Mouse (Mus musculus) A20 (cell line): ENCODE data around the gene Dcaf6.
A peak's percentile ranks its signal among the peaks of the same experiment; 100 is the strongest.

ENCODE experiments used
- DNase-seq: peaks from one replicate; pipeline ENCODE4 v3.0.0-alpha.2; 2011; ENCODE audit warnings: low read depth, low spot score

Gene Dcaf6

DNA sequence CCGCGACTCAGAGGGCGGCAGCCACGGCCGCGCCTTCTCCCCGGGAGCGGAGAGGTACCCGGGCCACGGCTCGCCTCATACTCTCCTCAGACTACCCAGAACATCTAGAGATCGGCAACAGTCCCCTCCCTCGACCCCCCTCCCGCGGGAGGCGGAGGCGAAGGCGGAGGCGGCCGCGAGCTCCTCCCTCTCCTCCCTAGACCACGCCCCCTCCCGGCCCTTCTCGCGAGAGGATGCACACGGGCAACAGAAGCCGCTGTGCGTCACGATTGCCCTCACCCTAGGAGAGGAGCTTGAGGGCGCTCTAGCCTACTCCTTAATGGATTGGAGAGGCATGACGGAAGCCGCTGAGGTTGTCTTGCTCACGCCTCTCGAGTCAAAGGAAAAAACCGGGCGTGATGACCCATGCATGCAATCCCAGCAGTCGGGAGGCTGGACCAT lies at the start of gene Dcaf6, which contains the start of gene Mpc2:
Gene Dcaf6, minus strand, starts transcription at position 116 of the 441 bp plus-strand sequence.
Gene Mpc2, plus strand, starts transcription at position 278 of the 441 bp plus-strand sequence.
- peak; percentile 99 for DNase-seq

GRCm38 (mm10) chr1:165506303-165506702 lies 46.0 kb upstream of the Dcaf6 start:
- DNase-seq = no peak

DNA sequence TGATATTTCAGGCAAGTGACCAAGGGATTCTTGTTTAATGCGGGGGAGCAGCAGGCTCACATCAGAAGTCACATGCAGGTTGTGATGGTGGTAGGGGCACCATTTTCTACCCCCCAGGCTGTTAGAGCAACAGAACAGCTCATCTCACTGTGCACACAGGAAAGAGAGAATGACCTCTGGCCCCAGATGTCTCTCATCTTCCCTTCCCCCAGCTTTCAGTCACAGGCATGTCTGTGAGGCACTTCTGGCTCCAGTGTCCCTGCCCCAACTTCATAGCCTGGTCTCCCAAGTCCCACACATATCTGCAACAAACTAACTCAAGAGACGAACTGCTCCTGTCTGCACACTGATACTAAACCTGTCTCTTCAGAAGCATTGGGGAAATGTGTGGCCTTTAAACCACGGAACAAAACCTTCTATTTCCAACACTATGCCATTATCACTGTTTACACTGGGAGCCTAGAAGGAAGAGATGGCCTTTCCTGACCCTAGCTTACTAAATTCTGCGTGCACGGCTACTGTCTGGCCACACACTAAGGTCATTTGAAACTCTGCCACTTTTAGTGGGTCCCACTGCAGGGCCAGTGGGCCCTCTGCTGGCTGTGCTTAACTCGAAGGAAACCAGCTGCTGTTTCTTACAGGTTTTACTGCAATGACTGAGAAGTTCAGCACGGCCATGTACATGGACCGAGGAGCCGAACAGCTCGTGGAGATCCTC lies 43.2 kb upstream of the Dcaf6 start:
- DNase-seq = peak; percentile 33

DNA sequence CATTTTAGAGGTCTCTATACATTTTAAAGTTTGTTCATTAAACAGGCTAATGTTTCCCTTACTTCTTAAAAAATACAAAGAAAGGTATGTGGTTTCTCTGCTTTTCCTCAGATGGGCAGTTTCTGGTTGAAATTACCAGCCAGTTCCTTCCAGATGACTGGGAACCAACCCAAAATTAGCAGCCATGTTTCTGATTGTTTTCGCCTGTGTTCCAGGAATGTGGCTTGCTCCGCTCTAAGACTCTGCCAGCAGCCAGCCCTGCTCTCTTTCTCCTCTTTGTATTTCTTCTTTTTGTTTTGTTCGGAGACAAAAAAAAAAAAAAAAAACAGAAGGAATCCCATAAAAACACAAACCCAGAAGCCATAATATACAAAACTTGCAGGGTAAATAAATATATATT lies 38.6 kb upstream of the Dcaf6 start:
- no peak for DNase-seq

DNA sequence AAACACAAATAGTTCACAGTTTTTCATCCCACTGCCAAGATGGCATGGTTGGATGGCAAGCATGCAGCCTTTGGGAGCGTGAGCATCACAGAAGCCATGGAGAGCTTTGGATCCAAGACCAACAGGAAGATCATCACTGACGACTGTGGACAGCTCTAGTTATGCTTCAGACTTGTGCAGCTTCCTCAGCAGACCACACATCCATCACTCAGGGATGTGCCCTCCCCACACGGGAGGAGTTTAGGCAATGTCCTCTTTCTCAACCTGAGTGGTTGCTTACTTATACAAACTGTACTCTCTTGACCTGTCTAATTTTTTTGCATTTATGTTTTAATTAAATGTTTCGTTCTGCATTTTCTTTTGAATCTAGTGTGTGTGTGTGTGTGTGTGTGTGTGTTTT lies 28.9 kb upstream of the Dcaf6 start:
- no peak for DNase-seq

- no peak for DNase-seq
Measured at GRCm38 (mm10) chr1:165486108-165486507, 25.8 kb upstream of the Dcaf6 start.

DNA sequence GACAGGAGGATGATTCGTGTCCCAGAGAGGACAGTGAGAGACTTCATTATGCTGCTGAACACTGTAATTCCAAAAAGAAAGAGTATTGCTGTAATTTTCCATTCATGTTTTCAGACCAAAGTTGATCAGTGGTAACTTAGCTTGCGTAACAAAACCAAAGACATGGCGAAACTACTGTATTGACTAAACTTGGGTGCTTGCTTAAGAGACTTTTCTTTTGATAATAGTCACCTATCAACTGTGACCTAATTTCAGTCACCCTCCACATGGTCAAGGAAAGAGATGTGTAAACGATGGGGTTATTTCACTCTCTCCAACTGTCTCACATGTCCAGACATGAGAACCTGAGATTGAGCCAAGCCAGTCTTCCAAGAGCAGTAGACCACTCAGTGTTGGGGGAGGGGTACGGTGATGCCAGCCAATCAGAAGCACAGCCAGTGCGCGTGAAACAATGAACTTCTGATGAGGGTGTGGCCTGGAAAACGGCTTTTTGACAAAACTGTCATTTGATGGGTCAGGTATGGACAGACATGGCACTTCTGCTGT lies 24.5 kb upstream of the Dcaf6 start, which contains the start of gene Adcy10:
Gene Adcy10, plus strand, starts transcription at position 496 of the 546 bp plus-strand sequence.
- DNase-seq = no peak

DNA sequence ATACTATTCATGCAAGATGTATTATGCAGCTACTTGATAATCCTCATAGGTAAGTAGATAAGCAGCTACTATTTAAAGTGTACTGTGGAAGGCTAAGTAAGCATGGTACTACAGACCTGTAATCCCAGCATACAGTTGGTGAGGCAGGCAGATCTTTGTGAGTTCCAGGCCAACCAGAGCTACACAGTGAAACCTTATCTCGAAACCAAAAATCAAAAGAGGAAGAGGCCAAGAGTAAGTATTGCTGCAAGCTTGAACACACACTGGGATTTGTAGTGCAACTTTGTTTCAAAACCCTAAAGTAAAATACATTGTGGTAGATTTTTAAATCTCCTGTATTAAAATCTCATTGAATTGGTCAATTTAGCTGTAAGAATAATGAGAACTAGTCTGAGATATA lies 11.2 kb upstream of the Dcaf6 start:
- peak; percentile 69 for DNase-seq

DNA sequence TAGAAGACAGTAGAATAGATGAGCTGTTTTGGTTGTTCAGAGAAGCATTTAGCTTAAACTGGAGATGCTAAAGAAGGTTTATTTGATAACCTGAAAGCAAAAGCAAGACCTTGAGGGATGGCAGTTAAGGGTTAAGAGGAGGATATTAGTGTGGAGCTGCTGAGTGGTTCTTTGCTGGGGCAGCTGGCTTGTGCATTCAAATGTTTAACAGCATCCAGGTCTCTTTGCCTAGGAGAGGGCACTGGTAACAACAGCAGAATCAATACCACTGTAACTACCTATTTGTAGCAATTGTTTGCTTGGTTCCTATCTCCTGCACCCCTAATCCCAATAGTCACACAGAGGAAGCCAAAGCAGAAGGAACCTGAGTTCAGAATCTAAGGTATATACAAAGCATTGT lies 9.4 kb upstream of the Dcaf6 start:
- no peak for DNase-seq

GRCm38 (mm10) chr1:165468971-165469370 lies 8.7 kb upstream of the Dcaf6 start:
- DNase-seq = no peak

DNA sequence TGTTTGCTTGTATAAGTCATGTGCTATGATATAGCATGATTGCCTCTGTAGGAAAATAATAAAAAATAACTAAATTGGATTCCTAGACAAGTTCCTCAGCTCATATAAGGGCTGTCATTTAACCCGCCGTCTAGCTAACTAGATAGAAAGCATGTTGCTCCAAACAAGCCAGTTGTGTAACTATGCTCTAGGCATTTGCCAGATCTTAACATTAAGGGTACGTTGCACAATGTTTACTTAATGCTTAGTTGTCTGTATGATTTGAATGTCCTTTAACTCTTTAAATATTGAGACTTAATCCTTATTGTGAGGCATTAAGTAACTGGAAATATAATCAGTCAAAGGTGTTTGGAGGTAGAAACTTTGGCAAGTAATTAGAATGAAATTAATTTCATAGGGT lies 4.3 kb upstream of the Dcaf6 start:
- DNase-seq = no peak

- no peak for DNase-seq
Measured at GRCm38 (mm10) chr1:165462861-165463260, 2.6 kb upstream of the Dcaf6 start.

DNA sequence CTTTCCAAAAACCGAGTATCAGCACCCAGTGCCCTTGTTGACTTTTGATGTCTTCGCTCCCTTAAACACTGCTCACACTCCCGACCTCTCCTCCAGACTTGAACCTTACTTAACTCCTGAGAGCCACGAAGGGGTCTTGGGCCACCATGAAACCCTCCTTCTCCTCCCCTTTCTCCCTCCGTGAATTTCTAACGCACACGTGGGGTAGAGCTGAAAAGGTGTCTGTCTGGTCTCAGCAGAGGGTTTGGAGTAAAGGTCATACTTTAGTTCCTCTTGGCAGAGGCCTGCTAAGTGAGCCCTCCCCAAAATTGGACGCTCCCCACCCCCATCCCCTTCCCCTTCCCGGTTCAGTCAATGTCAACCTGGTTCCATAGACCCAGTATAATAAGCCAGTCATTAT lies 1.4 kb upstream of the Dcaf6 start:
- peak; percentile 72 for DNase-seq

DNA sequence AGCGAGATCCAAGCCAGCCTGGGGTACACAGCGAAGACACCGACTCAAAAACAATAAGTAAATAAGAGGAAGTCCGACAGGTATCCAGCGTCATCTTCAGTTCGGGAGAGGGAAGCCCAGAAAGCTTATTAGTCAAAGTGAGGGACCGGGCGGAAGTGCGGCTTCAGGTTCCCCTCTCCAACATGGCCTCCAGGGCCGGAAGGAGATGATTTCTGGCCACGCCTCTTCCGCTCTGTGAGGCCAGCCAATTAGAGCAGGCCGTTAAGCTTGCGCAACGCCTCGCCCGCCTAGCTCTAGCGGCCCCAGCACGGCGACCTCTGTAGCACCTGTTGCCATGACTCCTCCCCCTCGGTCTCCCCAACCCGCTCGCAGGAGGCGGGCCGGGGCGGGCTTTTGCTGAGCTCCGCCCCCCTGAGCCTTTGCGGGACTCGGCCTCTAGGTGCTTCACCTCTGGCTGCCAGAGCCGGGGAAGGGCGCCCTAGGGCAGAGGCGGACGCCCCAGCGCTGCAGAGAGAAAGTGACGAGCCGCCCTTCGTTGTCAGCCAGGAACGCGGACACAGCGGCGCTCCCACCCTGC lies 614 bp upstream of the Dcaf6 start:
- DNase-seq = peak; percentile 100

- DNase-seq = peak; percentile 78
Measured at GRCm38 (mm10) chr1:165459503-165460181, 633 bp downstream of the Dcaf6 start.

DNA sequence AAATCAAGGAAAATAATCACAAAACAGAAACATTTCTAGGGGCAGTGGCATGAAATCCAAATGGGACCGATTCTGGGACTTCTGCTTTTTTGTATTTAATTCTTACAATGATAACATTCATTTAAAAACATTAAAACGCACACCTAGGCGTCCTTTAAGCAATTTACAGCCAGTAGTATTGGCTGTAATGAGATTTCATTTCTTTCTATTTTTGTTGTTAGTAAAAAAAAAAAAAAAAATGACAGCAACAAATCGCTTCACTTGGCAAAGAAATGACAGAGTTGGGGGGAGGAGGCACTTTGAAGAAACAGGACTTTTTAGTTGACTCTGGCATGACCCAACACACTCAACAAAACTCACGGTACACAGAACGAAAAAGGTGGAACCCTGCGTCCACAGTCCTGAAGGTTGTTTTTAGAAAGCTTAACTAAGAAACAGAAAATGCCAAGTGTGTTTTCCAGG lies 1.2 kb downstream of the Dcaf6 start:
- DNase-seq = no peak

GRCm38 (mm10) chr1:165441719-165442118 lies 18.6 kb downstream of the Dcaf6 start:
- DNase-seq = no peak

DNA sequence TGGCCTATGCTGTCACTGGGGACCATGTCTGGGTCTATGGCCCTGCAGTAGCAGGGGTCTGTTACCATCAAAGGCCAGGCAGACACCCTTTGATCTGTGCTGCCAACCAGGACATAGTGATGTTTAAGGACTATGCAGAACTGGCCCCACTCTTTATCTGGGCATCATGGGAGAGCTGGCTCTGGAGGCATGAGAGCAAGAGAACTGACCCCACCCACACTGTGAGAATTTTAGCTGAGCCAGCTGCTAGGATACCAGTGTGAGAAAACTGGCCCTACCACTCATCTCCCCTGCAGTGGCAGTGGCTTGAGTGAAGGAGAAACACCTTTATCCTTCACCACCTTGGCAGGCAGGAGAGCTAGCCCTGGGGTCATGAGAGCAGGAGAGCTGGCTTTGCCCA lies 19.1 kb downstream of the Dcaf6 start:
- DNase-seq = no peak

- DNase-seq = no peak
Measured at GRCm38 (mm10) chr1:165440788-165441187, 19.5 kb downstream of the Dcaf6 start.

- peak; percentile 20 for DNase-seq
Measured at GRCm38 (mm10) chr1:165438289-165439021, 21.8 kb downstream of the Dcaf6 start.

GRCm38 (mm10) chr1:165432883-165433282 lies 27.4 kb downstream of the Dcaf6 start:
- no peak for DNase-seq

- DNase-seq = no peak
Measured at GRCm38 (mm10) chr1:165426254-165426653, 34.0 kb downstream of the Dcaf6 start.
